Mouse (Mus musculus) neural tube, embryonic 15.5 days (tissue): ENCODE measurements around the gene Pmf1. TPM values are rescaled to one million over a fixed set of nuclear protein-coding genes. Genes with fewer than 3 reads are reported as not detected.

Source experiments
- microRNA-seq: library from miRNA; unstranded; fragments of <30 nt; microRNA quantifications from one replicate; pipeline ENCODE4, GENCODE M21; 2017
- polyA plus RNA-seq: library from polyadenylated mRNA; unstranded; fragments of >200 nt; fragmentation: Nextera tagmentation; extraction: Ambion mirVana; gene quantifications from 2 replicates; pipeline ENCODE4 v1.2.1, GENCODE M21; 2015

Pmf1 gene
- polyA plus RNA-seq, 1 experiment from 2014 or later = 25.8 TPM

Small RNAs within 50 kb of the gene (microRNA-seq; reads per million reads assigned to microRNA genes)
- not detected for gene Mir7011

Other genes with a start within 250 kb of the Pmf1 start
- 0.78 and 0.83 TPM in 2 replicates for gene Rhbg, start 155.6 kb downstream of the Pmf1 start, polyA plus RNA-seq
- 0.26 TPM in 1 of 2 replicates, not detected in the other for gene Gm38392, start 123.1 kb downstream of the Pmf1 start, polyA plus RNA-seq
- 9.5 and 12.4 TPM in 2 replicates for gene Tsacc, start 113.3 kb downstream of the Pmf1 start, polyA plus RNA-seq
- 426 and 468 TPM in 2 replicates for gene Cct3, start 113.2 kb downstream of the Pmf1 start, polyA plus RNA-seq
- 102 and 129 TPM in 2 replicates for gene Glmp, start 85.3 kb downstream of the Pmf1 start, polyA plus RNA-seq
- 1.9 and 3.3 TPM in 2 replicates for gene Tmem79, start 74.2 kb downstream of the Pmf1 start, polyA plus RNA-seq
- 57.7 and 60.8 TPM in 2 replicates for gene Smg5, start 74.1 kb downstream of the Pmf1 start, polyA plus RNA-seq
- gene Paqr6, start 45.7 kb downstream of the Pmf1 start, polyA plus RNA-seq = 1.6 and 2.5 TPM in 2 replicates
- gene Bglap3, start 37.6 kb downstream of the Pmf1 start, polyA plus RNA-seq = 0.15 and 0.28 TPM in 2 replicates
- gene Bglap2, start 31.6 kb downstream of the Pmf1 start, polyA plus RNA-seq = not detected in 2 replicates
- gene Bglap, start 25.9 kb downstream of the Pmf1 start, polyA plus RNA-seq = not detected in 2 replicates
- gene Slc25a44, start 14.8 kb upstream of the Pmf1 start, polyA plus RNA-seq = 33.6 and 36.4 TPM in 2 replicates
- gene Sema4a, start 50.9 kb upstream of the Pmf1 start, polyA plus RNA-seq = 28.2 and 28.8 TPM in 2 replicates
- 70.3 and 78.7 TPM in 2 replicates for gene Lmna, start 99.6 kb upstream of the Pmf1 start, polyA plus RNA-seq
- 18.6 and 19.2 TPM in 2 replicates for gene Mex3a, start 122.1 kb upstream of the Pmf1 start, polyA plus RNA-seq
- 0.29 and 4.1 TPM in 2 replicates for gene Rab25, start 138.0 kb upstream of the Pmf1 start, polyA plus RNA-seq
- gene Lamtor2, start 142.7 kb upstream of the Pmf1 start, polyA plus RNA-seq = 189 and 193 TPM in 2 replicates
- 39.2 and 40.1 TPM in 2 replicates for gene Ubqln4, start 143.4 kb upstream of the Pmf1 start, polyA plus RNA-seq
- 157 and 175 TPM in 2 replicates for gene Ssr2, start 165.5 kb upstream of the Pmf1 start, polyA plus RNA-seq
- 97.4 and 104 TPM in 2 replicates for gene Arhgef2, start 195.6 kb upstream of the Pmf1 start, polyA plus RNA-seq
- not detected in 2 replicates for gene Rxfp4, start 242.8 kb upstream of the Pmf1 start, polyA plus RNA-seq